Mouse (Mus musculus): Measurements from ENCODE around the gene Wdr72. TPM values are rescaled to one million over a fixed set of nuclear protein-coding genes. Genes with fewer than 3 reads are reported as not detected.

The Wdr72 gene
- polyA plus RNA-seq (2012; rRNA removed), result 0.16 and 0.26 TPM in 2 replicates

DNA sequence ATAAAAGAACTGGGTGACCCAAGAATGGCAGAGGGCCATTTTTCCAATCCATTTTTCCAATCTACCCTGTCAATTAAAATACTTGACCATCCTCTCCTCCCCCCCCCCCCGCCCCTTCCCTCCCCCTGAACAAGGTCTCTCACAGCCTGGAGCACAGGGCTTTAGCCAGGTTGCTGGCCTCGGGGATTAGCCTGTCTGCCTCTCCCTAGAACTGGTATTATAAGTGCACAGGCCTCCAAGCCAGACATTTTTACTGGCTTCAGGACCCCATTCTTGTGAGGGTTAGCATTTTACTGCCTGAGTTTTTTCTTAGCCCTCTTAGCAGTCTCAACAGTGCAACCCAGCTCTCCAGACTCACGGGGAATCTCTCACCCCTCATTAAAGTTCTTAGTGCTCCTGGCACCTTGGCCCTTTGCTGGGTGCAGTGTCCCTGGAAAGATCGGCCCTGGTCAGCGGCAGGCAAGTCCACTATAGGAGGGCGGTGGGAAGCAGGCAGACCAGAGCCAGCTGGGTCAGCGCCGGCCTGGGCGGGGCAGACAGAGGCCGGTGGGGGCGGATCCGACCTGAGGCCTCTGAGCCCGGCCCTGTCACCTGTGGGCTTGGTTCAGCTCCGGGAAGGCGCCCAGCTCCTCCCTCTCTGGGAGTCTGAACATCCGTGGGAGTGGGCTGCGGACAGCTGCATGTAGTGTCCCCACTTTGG is at the start of gene Wdr72:
Wdr72 (plus strand) TSS at position 596 of the 700 bp plus-strand sequence.

Other genes starting within 250 kb of the Wdr72 start
- 1.3 and 1.8 TPM in 2 replicates for gene Unc13c, start 141.4 kb upstream of the Wdr72 start, polyA plus RNA-seq (2012; rRNA removed)

Data from central nervous system, embryonic 14 days (tissue).